Mouse (Mus musculus) heart, embryonic 15.5 days (tissue): ENCODE measurements around the gene Kcnd3. TPM values are rescaled to one million over a fixed set of nuclear protein-coding genes. Genes with fewer than 3 reads are reported as not detected.
"Not testable (repeated sequence)": the region's sequence is repeated elsewhere in the genome, so short reads cannot be mapped to it uniquely, and the experiment has no call there.

Source experiments
- ATAC-seq: fragments of 200-750 bp; cut with Nextera tagmentation; replicated peaks from 2 replicates; pipeline ENCODE4 v1.8.0; 2017; ENCODE audit warnings: low read depth, moderate TSS enrichment; ENCODE audit not compliant: insufficient number of reproducible peaks, insufficient read depth, low FRiP score
- H3K27ac ChIP-seq: fragments of 300-500 bp; sonication (generic); 2 replicates; pipeline ENCODE4 v1.5.1; 2015; ENCODE audit warnings: mild to moderate bottlenecking, inconsistent platforms
- H3K27me3 ChIP-seq: fragments of 300-500 bp; sonication (generic); 2 replicates; pipeline ENCODE4 v1.6.1; 2015; ENCODE audit warnings: inconsistent platforms
- H3K36me3 ChIP-seq: fragments of 300-500 bp; sonication (generic); 2 replicates; pipeline ENCODE4 v1.6.1; 2015; ENCODE audit warnings: mild to moderate bottlenecking, inconsistent platforms
- H3K4me1 ChIP-seq: fragments of 300-500 bp; sonication (generic); replicated peaks from 2 replicates; pipeline ENCODE4 v1.6.1; 2015; ENCODE audit warnings: inconsistent platforms
- H3K4me2 ChIP-seq: fragments of 300-500 bp; sonication (generic); 2 replicates; pipeline ENCODE4 v1.6.1; 2015; ENCODE audit warnings: inconsistent platforms, mild to moderate bottlenecking, moderate library complexity
- H3K4me3 ChIP-seq: fragments of 300-500 bp; sonication (generic); 2 replicates; pipeline ENCODE4 v1.5.1; 2015; ENCODE audit warnings: mild to moderate bottlenecking, inconsistent platforms
- H3K9ac ChIP-seq: fragments of 300-500 bp; sonication (generic); 2 replicates; pipeline ENCODE4 v1.6.1; 2015; ENCODE audit warnings: mild to moderate bottlenecking, inconsistent platforms
- H3K9me3 ChIP-seq: fragments of 300-500 bp; sonication (generic); replicated peaks from 2 replicates; pipeline ENCODE4 v1.6.1; 2016; ENCODE audit warnings: inconsistent platforms
- WGBS: fragments of 180-500 bp; shearing (Covaris S2); methylation state at CpG from one replicate; pipeline ENCODE4 v1.1.7; 2015; ENCODE audit warnings: mixed read lengths; 5-methylcytosine and 5-hydroxymethylcytosine counted together
- polyA plus RNA-seq: library from polyadenylated mRNA; unstranded; fragments of >200 nt; fragmentation: Nextera tagmentation; extraction: Ambion mirVana; gene quantifications from 2 replicates; pipeline ENCODE4 v1.2.1, GENCODE M21; 2015

Gene Kcnd3
- polyA plus RNA-seq, 1 experiment from 2014 or later, result 0.44 TPM

GRCm38 (mm10) chr3:105688536-105688935 is 236.4 kb downstream of the Kcnd3 start:
- Histone ChIP-seq H3K4me3 (no peak overlapping the region), H3K27ac (no peak overlapping the region), H3K4me2 (no peak overlapping the region), H3K27me3 (no peaks in the 10 kb centered on the region), H3K36me3 (peaks cover 9% of the 10 kb centered on the region; the same call in 1 of the 2 replicates), H3K9me3 (no peaks in the 10 kb centered on the region), H3K4me1 (peaks cover 11% of the 10 kb centered on the region; the same call in 1 of the 2 replicates), H3K9ac (no peak overlapping the region)
- 91% methylated on average over 2 of the region's 2 CpGs for WGBS
- no peak for ATAC-seq

- 61% methylated on average over 14 of the region's 14 CpGs for WGBS
- Histone ChIP-seq H3K27me3 (no peaks in the 10 kb centered on the region), H3K9me3 (no peaks in the 10 kb centered on the region), H3K4me2 (no peak overlapping the region), H3K4me1 (peaks cover 33% of the 10 kb centered on the region), H3K27ac (no peak overlapping the region), H3K4me3 (no peak overlapping the region), H3K9ac (no peak overlapping the region), H3K36me3 (no peaks in the 10 kb centered on the region)
- ATAC-seq, result no peak
These were observed 241.4 kb downstream of the Kcnd3 start for GRCm38 (mm10) chr3:105693327-105694080.

GRCm38 (mm10) chr3:105695476-105696386 is 243.6 kb downstream of the Kcnd3 start:
- Histone ChIP-seq H3K4me1 (peaks cover 53% of the 10 kb centered on the region), H3K9ac (peak overlapping the region; percentile 25), H3K27ac (peak overlapping the region; percentile 94), H3K9me3 (no peaks in the 10 kb centered on the region), H3K36me3 (no peaks in the 10 kb centered on the region), H3K4me3 (peak overlapping the region; percentile 6), H3K4me2 (peak overlapping the region; percentile 46), H3K27me3 (no peaks in the 10 kb centered on the region)
- WGBS, result 30% methylated on average over 20 of the region's 20 CpGs
- ATAC-seq, result peak; percentile 73

GRCm38 (mm10) chr3:105696387-105697147 is 244.4 kb downstream of the Kcnd3 start:
- no peak overlapping the region for H3K4me3 ChIP-seq
- no peaks in the 10 kb centered on the region for H3K9me3 ChIP-seq
- H3K27ac ChIP-seq, result peak overlapping the region; percentile 94
- H3K27me3 ChIP-seq, result no peaks in the 10 kb centered on the region
- H3K4me2 ChIP-seq, result peak overlapping the region; percentile 46
- peaks cover 61% of the 10 kb centered on the region for H3K4me1 ChIP-seq
- ATAC-seq, result no peak
- WGBS, result 57% methylated on average over 17 of the region's 17 CpGs
- H3K9ac ChIP-seq, result 0 out of 2 replicates have a peak overlapping the region, but pooled peaks have one; percentile 25
- H3K36me3 ChIP-seq, result no peaks in the 10 kb centered on the region

- ATAC-seq, result no peak
- Histone ChIP-seq H3K27me3 (no peaks in the 10 kb centered on the region), H3K36me3 (no peaks in the 10 kb centered on the region), H3K27ac (0 out of 2 replicates have a peak overlapping the region, but pooled peaks have one; percentile 94), H3K4me3 (no peak overlapping the region), H3K4me1 (peaks cover 66% of the 10 kb centered on the region), H3K4me2 (no peak overlapping the region), H3K9me3 (no peaks in the 10 kb centered on the region), H3K9ac (no peak overlapping the region)
- 76% methylated on average over 5 of the region's 5 CpGs for WGBS
These were observed 245.0 kb downstream of the Kcnd3 start for GRCm38 (mm10) chr3:105697148-105697441.

GRCm38 (mm10) chr3:105698311-105698710 is 246.2 kb downstream of the Kcnd3 start:
- no peaks in the 10 kb centered on the region for H3K9me3 ChIP-seq
- no peaks in the 10 kb centered on the region; the same call in 1 of the 2 replicates for H3K27me3 ChIP-seq
- H3K4me3 ChIP-seq, result no peak overlapping the region
- no peak overlapping the region for H3K27ac ChIP-seq
- no peak overlapping the region for H3K4me2 ChIP-seq
- peaks cover 66% of the 10 kb centered on the region for H3K4me1 ChIP-seq
- no peaks in the 10 kb centered on the region for H3K36me3 ChIP-seq
- ATAC-seq, result no peak
- H3K9ac ChIP-seq, result no peak overlapping the region
- 44% methylated on average over 1 of the region's 1 CpGs for WGBS

GRCm38 (mm10) chr3:105699241-105699933 is 247.3 kb downstream of the Kcnd3 start:
- ATAC-seq, result peak; percentile 44; the same call in 1 of the 2 replicates
- Histone ChIP-seq H3K9ac (no peak overlapping the region), H3K4me3 (no peak overlapping the region), H3K27ac (peak overlapping the region; percentile 71), H3K27me3 (no peaks in the 10 kb centered on the region; the same call in 1 of the 2 replicates), H3K4me2 (no peak overlapping the region), H3K9me3 (no peaks in the 10 kb centered on the region), H3K36me3 (no peaks in the 10 kb centered on the region), H3K4me1 (peaks cover 69% of the 10 kb centered on the region)
- WGBS, result 39% methylated on average over 3 of the region's 3 CpGs

- H3K36me3 ChIP-seq, H3K27me3 ChIP-seq, ATAC-seq, H3K9me3 ChIP-seq, H3K9ac ChIP-seq, H3K4me3 ChIP-seq: not testable (repeated sequence)
- WGBS, result 31% methylated on average over 1 of the region's 1 CpGs
- Histone ChIP-seq H3K4me2 (peak overlapping the region; percentile 39), H3K4me1 (peaks cover 68% of the 10 kb centered on the region), H3K27ac (peak overlapping the region; percentile 59)
These were observed 248.7 kb downstream of the Kcnd3 start for GRCm38 (mm10) chr3:105700786-105701185.

GRCm38 (mm10) chr3:105701399-105701798 is 249.3 kb downstream of the Kcnd3 start:
- WGBS, result 25% methylated on average over 5 of the region's 5 CpGs
- Histone ChIP-seq H3K27ac (peak overlapping the region; percentile 59), H3K4me2 (peak overlapping the region; percentile 39), H3K27me3 (peaks cover 2% of the 10 kb centered on the region; the same call in 1 of the 2 replicates), H3K9me3 (no peaks in the 10 kb centered on the region), H3K9ac (no peak overlapping the region), H3K36me3 (no peaks in the 10 kb centered on the region), H3K4me1 (peaks cover 67% of the 10 kb centered on the region), H3K4me3 (no peak overlapping the region)
- peak; percentile 32; the same call in 1 of the 2 replicates for ATAC-seq

GRCm38 (mm10) chr3:105703571-105703970 is 251.4 kb downstream of the Kcnd3 start:
- no peak for ATAC-seq
- H3K27ac ChIP-seq, result 0 out of 2 replicates have a peak overlapping the region, but pooled peaks have one; percentile 80
- 77% methylated on average over 6 of the region's 6 CpGs for WGBS
- H3K9ac ChIP-seq, result no peak overlapping the region
- H3K4me3 ChIP-seq, result no peak overlapping the region
- peak overlapping the region; percentile 90; the same call in 1 of the 2 replicates for H3K4me2 ChIP-seq
- peaks cover 71% of the 10 kb centered on the region for H3K4me1 ChIP-seq
- peaks cover 2% of the 10 kb centered on the region; the same call in 1 of the 2 replicates for H3K27me3 ChIP-seq
- no peaks in the 10 kb centered on the region for H3K36me3 ChIP-seq
- H3K9me3 ChIP-seq, result no peaks in the 10 kb centered on the region
